ENCODE assay signal across 17 mouse cellular contexts in the genomic region with DNA sequence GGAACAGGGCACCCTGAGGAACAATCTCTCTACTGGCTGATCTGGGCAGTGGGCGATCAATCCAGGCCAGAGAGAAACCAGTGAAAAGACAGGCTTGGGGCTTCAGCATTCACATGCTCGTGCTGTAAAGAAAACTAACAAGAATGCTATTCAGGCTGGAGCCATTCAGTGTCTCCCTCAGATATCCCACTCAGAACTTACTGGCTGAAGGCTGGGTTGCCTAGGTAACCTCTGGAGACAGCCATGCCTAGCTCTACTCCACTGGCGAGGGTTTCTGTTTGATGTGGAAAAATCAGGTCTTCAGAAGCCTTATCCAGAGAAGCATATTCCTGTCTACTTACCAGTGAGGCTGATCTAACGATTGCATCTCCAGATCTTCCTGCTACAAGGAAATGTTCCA.
DNase-seq lines count a peak whose midpoint lies in the region; ATAC-seq and TF ChIP-seq lines count a peak whose summit lies in the region.
"Had no signal": no experiment of that assay in that cellular context is flagged by ENCODE, and none has a peak within 500 bp of the region (broad histone marks: within the 10 kb centered on the region; RNA-seq: fewer than 3 reads in every experiment).

No protein-coding gene starts in this region.

- TF ChIP-seq CTCF in liver, postnatal 0 days (IDR thresholded peaks at IDR 0.05; ENCODE audit: low read depth) = no peak

- ATAC-seq in neural tube, embryonic 12.5 days (ENCODE audit: low FRiP score, low read depth) = peak; percentile 74
- peak; percentile 84 for ATAC-seq in midbrain, embryonic 11.5 days (ENCODE audit: low FRiP score)
- ATAC-seq in neural tube, embryonic 15.5 days (ENCODE audit: low FRiP score) = peak; percentile 66
- ATAC-seq in liver, postnatal 0 days = no peak
- ATAC-seq: intestine, postnatal 0 days had no signal

- H3K36me3 ChIP-seq in neural tube, embryonic 12.5 days = no peaks in the 10 kb centered on the region
- no peaks in the 10 kb centered on the region for H3K36me3 ChIP-seq in hindbrain, embryonic 10.5 days
- H3K36me3 ChIP-seq in midbrain, embryonic 11.5 days (ENCODE audit: control insufficient read depth, insufficient read depth, low read length) = no peaks in the 10 kb centered on the region
- no peaks in the 10 kb centered on the region for H3K36me3 ChIP-seq in neural tube, embryonic 15.5 days
- no peaks in the 10 kb centered on the region for H3K36me3 ChIP-seq in liver, postnatal 0 days (replicated peaks; ENCODE audit: insufficient read depth, low read length)
- H3K36me3 ChIP-seq: embryonic facial prominence, embryonic 10.5 days had no signal

- H3K27ac ChIP-seq in neural tube, embryonic 12.5 days = no peak overlapping the region
- no peak overlapping the region for H3K27ac ChIP-seq in hindbrain, embryonic 10.5 days
- H3K27ac ChIP-seq in midbrain, embryonic 11.5 days (ENCODE audit: low read depth, low read length) = no peak overlapping the region
- H3K27ac ChIP-seq in neural tube, embryonic 15.5 days (replicated peaks) = no peak overlapping the region
- H3K27ac ChIP-seq in liver, postnatal 0 days (ENCODE audit: low read depth) = no peak overlapping the region
- H3K27ac ChIP-seq: embryonic facial prominence, embryonic 10.5 days; kidney, postnatal 0 days had no signal

- 35% methylated on average over 4 of the region's 4 CpGs for WGBS in neural tube, embryonic 12.5 days
- WGBS in hindbrain, embryonic 10.5 days = 35% methylated on average over 4 of the region's 4 CpGs
- 28% methylated on average over 4 of the region's 4 CpGs for WGBS in midbrain, embryonic 11.5 days
- 28% methylated on average over 4 of the region's 4 CpGs for WGBS in neural tube, embryonic 15.5 days
- 57% methylated on average over 4 of the region's 4 CpGs for WGBS in liver, postnatal 0 days (ENCODE audit: insufficient replicate concordance)

- no peaks in the 10 kb centered on the region; the same call in 1 of the 2 replicates for H3K4me1 ChIP-seq in neural tube, embryonic 12.5 days
- H3K4me1 ChIP-seq in hindbrain, embryonic 10.5 days (replicated peaks) = peaks cover 38% of the 10 kb centered on the region
- H3K4me1 ChIP-seq in midbrain, embryonic 11.5 days (ENCODE audit: control insufficient read depth, insufficient read depth, low read length) = peaks cover 12% of the 10 kb centered on the region
- H3K4me1 ChIP-seq in neural tube, embryonic 15.5 days = peaks cover 3% of the 10 kb centered on the region; the same call in 1 of the 2 replicates
- peaks cover 9% of the 10 kb centered on the region; the same call in 1 of the 2 replicates for H3K4me1 ChIP-seq in liver, postnatal 0 days (ENCODE audit: insufficient read depth)
- H3K4me1 ChIP-seq: megakaryocyte, embryonic 14.5 days had no signal

- no peak overlapping the region for H3K9ac ChIP-seq in neural tube, embryonic 12.5 days
- no peak overlapping the region for H3K9ac ChIP-seq in midbrain, embryonic 11.5 days (ENCODE audit: low read length)
- H3K9ac ChIP-seq in neural tube, embryonic 15.5 days (replicated peaks) = no peak overlapping the region
- H3K9ac ChIP-seq in liver, postnatal 0 days (replicated peaks) = no peak overlapping the region

- no peak overlapping the region for H3K4me2 ChIP-seq in neural tube, embryonic 12.5 days (replicated peaks)
- H3K4me2 ChIP-seq in midbrain, embryonic 11.5 days = no peak overlapping the region
- H3K4me2 ChIP-seq in neural tube, embryonic 15.5 days = no peak overlapping the region
- no peak overlapping the region for H3K4me2 ChIP-seq in liver, postnatal 0 days (ENCODE audit: low read depth, low read length)
- H3K4me2 ChIP-seq: liver, embryonic 11.5 days had no signal

- DNase-seq in neural tube, embryonic 10.5 days (ENCODE audit: extremely low spot score, low spot score) = no peak
- peak; percentile 10 for DNase-seq in hindbrain, embryonic 10.5 days (ENCODE audit: low spot score)
- DNase-seq in midbrain, embryonic 11.5 days (ENCODE audit: low spot score, missing footprints) = peak; percentile 82
- DNase-seq in liver, postnatal 0 days = no peak
- DNase-seq in layer of hippocampus, postnatal 25 days (ENCODE audit: extremely low spot score in 1 of 2, low spot score in 1 of 2) = no peak
- DNase-seq in cerebellum, adult 9-10 months = no peak
- DNase-seq: adrenal gland, adult 2 months; cerebellum, adult 8-10 months; thymus, postnatal 14 days had no signal

- H3K27me3 ChIP-seq in neural tube, embryonic 12.5 days (replicated peaks) = no peaks in the 10 kb centered on the region
- no peaks in the 10 kb centered on the region for H3K27me3 ChIP-seq in hindbrain, embryonic 10.5 days (ENCODE audit: insufficient read depth, poor library complexity, severe bottlenecking)
- no peaks in the 10 kb centered on the region for H3K27me3 ChIP-seq in midbrain, embryonic 11.5 days (ENCODE audit: control insufficient read depth, insufficient read depth, low read length)
- no peaks in the 10 kb centered on the region for H3K27me3 ChIP-seq in neural tube, embryonic 15.5 days (replicated peaks)
- H3K27me3 ChIP-seq in liver, postnatal 0 days (ENCODE audit: insufficient read depth, low read length) = no peaks in the 10 kb centered on the region
- H3K27me3 ChIP-seq: megakaryocyte, embryonic 14.5 days had no signal

- no peak overlapping the region for H3K4me3 ChIP-seq in neural tube, embryonic 12.5 days
- H3K4me3 ChIP-seq in hindbrain, embryonic 10.5 days = no peak overlapping the region
- no peak overlapping the region for H3K4me3 ChIP-seq in midbrain, embryonic 11.5 days (ENCODE audit: low read depth, low read length)
- H3K4me3 ChIP-seq in neural tube, embryonic 15.5 days (replicated peaks) = no peak overlapping the region
- no peak overlapping the region for H3K4me3 ChIP-seq in liver, postnatal 0 days (ENCODE audit: low read depth, low read length)
- H3K4me3 ChIP-seq: embryonic facial prominence, embryonic 10.5 days; erythroblast, embryonic 14.5 days; megakaryocyte, embryonic 14.5 days had no signal

- TF ChIP-seq EP300 in liver, postnatal 0 days (IDR thresholded peaks at IDR 0.05; ENCODE audit: low read depth) = no peak

- H3K9me3 ChIP-seq in neural tube, embryonic 12.5 days = no peaks in the 10 kb centered on the region
- no peaks in the 10 kb centered on the region for H3K9me3 ChIP-seq in hindbrain, embryonic 10.5 days
- no peaks in the 10 kb centered on the region for H3K9me3 ChIP-seq in midbrain, embryonic 11.5 days (ENCODE audit: control insufficient read depth, low read length)
- H3K9me3 ChIP-seq in neural tube, embryonic 15.5 days (replicated peaks) = no peaks in the 10 kb centered on the region
- no peaks in the 10 kb centered on the region for H3K9me3 ChIP-seq in liver, postnatal 0 days (ENCODE audit: low read length)
- H3K9me3 ChIP-seq: embryonic facial prominence, embryonic 10.5 days had no signal

Comparison
In these comparisons a context has a peak if more than half of its experiments do, and no peak if none do; other contexts are left out.
1. DNase-seq: peak in hindbrain, embryonic 10.5 days (single experiment) and midbrain, embryonic 11.5 days (single experiment); none in neural tube, embryonic 10.5 days (single experiment), liver, postnatal 0 days (single experiment), layer of hippocampus, postnatal 25 days (0 of 2) and cerebellum, adult 9-10 months (single experiment).